Mouse (Mus musculus) kidney, postnatal 0 days (tissue): ENCODE measurements at regions not wholly inside any gene's neighbourhood (a gene's known extent, or its start where the extent isn't known, plus 50 kb on each side); places are given as distances from the start of the nearest gene placed in this dataset.

Source experiments
- ATAC-seq: fragments of 200-750 bp; cut with Nextera tagmentation; replicated peaks from 2 replicates; pipeline ENCODE4 v1.8.0; 2017; ENCODE audit warnings: low read depth, moderate number of reproducible peaks, moderate TSS enrichment, moderate library complexity; ENCODE audit not compliant: low FRiP score
- DNase-seq: peaks from one replicate; pipeline ENCODE4 v3.0.0-alpha.2; 2016; ENCODE audit warnings: low spot score
- H3K27ac ChIP-seq: fragments of 300-500 bp; sonication (generic); 2 replicates; pipeline ENCODE4 v1.5.1; 2014; ENCODE audit warnings: mild to moderate bottlenecking
- H3K27me3 ChIP-seq: fragments of 300-500 bp; sonication (generic); 2 replicates; pipeline ENCODE4 v1.6.1; 2014; ENCODE audit warnings: low read length, mixed read lengths; ENCODE audit not compliant: insufficient read depth
- H3K36me3 ChIP-seq: fragments of 300-500 bp; sonication (generic); 2 replicates; pipeline ENCODE4 v1.6.1; 2014; ENCODE audit warnings: low read length, mixed read lengths; ENCODE audit not compliant: insufficient read depth
- H3K4me1 ChIP-seq: fragments of 300-500 bp; sonication (generic); replicated peaks from 2 replicates; pipeline ENCODE4 v1.6.1; 2014; ENCODE audit warnings: antibody characterized with exemption, low read length, mixed read lengths; ENCODE audit not compliant: insufficient read depth
- H3K4me2 ChIP-seq: fragments of 300-500 bp; sonication (generic); 2 replicates; pipeline ENCODE4 v1.6.1; 2014; ENCODE audit warnings: mild to moderate bottlenecking, low read length, moderate library complexity, mixed read lengths
- H3K4me3 ChIP-seq: fragments of 300-500 bp; sonication (generic); replicated peaks from 2 replicates; pipeline ENCODE4 v1.5.1; 2014; ENCODE audit warnings: low read depth, low read length
- H3K9ac ChIP-seq: fragments of 300-500 bp; sonication (generic); 2 replicates; pipeline ENCODE4 v1.6.1; 2014; ENCODE audit warnings: low read depth, low read length
- H3K9me3 ChIP-seq: fragments of 300-500 bp; sonication (generic); replicated peaks from 2 replicates; pipeline ENCODE4 v1.6.1; 2016; ENCODE audit warnings: low read length, inconsistent platforms, mixed read lengths
- CTCF ChIP-seq: IDR thresholded peaks from 2 replicates; pipeline ENCODE4 v1.5.1; 2016; ENCODE audit warnings: antibody characterized with exemption, low read depth, mild to moderate bottlenecking, moderate library complexity
- WGBS: fragments of 180-500 bp; shearing (Covaris S2); extraction: QIAGEN DNeasy Blood & Tissue Kit; methylation state at CpG from one replicate; pipeline ENCODE4 v1.1.7; 2014; 5-methylcytosine and 5-hydroxymethylcytosine counted together

DNA sequence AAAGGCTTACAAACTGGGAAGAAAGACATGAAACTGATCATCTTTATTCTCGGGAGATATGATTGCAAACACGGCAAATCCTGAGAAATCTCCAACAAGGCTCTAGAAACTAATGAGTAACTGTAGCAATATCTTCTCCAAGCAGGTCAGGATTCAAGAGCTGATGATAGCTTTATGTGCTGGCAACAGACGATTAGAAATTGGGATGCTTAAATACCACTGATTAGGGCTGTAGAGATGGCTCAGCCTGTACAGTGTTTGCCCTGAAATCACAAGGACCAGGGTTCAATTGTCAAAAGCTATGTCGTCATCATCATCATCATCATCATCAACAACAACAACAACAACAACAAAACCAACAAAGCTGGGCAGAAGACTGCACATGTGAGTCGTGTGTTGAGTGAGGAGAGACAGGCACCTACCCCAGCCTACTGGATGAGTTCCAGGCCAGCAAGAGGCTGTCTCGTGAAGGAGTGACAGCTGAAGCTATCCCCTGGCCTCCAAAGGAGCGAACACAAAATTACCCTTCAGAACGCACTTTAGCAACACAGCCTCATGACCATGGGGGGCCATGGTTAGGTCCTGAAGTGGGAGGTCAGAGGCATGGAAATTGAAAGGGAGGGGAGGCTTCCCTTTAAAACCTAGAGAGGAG lies 225.0 kb downstream of the Tex36 start:
- Histone ChIP-seq H3K4me1 (no peaks in the 10 kb centered on the region), H3K4me2 (no peak overlapping the region), H3K9ac (no peak overlapping the region), H3K27ac (no peak overlapping the region), H3K4me3 (no peak overlapping the region), H3K27me3 (no peaks in the 10 kb centered on the region), H3K9me3 (no peaks in the 10 kb centered on the region), H3K36me3 (no peaks in the 10 kb centered on the region)
- no peak for ATAC-seq
- 59% methylated on average over 8 of the region's 8 CpGs for WGBS
- TF ChIP-seq CTCF, result no peak
- no peak for DNase-seq

- no peak for ATAC-seq
- Histone ChIP-seq H3K9me3 (no peaks in the 10 kb centered on the region), H3K4me3 (no peak overlapping the region), H3K27me3 (no peaks in the 10 kb centered on the region), H3K9ac (no peak overlapping the region), H3K4me2 (no peak overlapping the region), H3K27ac (no peak overlapping the region), H3K4me1 (no peaks in the 10 kb centered on the region), H3K36me3 (no peaks in the 10 kb centered on the region)
- WGBS, result 34% methylated on average over 2 of the region's 2 CpGs
- DNase-seq, result peak; percentile 27
- no peak for TF ChIP-seq CTCF
Observed at GRCm38 (mm10) chr7:133372695-133373094, 229.3 kb downstream of the Tex36 start.

- Histone ChIP-seq H3K9me3 (no peaks in the 10 kb centered on the region), H3K27ac (no peak overlapping the region), H3K4me1 (no peaks in the 10 kb centered on the region), H3K4me3 (no peak overlapping the region), H3K27me3 (no peaks in the 10 kb centered on the region), H3K36me3 (no peaks in the 10 kb centered on the region), H3K4me2 (no peak overlapping the region), H3K9ac (no peak overlapping the region)
- ATAC-seq (no peak), DNase-seq (no peak)
- 98% methylated on average over 5 of the region's 5 CpGs for WGBS
- TF ChIP-seq CTCF, result no peak
Observed at GRCm38 (mm10) chr7:133370542-133370941, 231.4 kb downstream of the Tex36 start.

GRCm38 (mm10) chr7:133364601-133365000 lies 237.4 kb downstream of the Tex36 start:
- no peak overlapping the region for H3K9ac ChIP-seq
- ATAC-seq (no peak), DNase-seq (no peak)
- H3K27me3 ChIP-seq, result no peaks in the 10 kb centered on the region
- H3K4me2 ChIP-seq, result no peak overlapping the region
- H3K27ac ChIP-seq, result no peak overlapping the region
- no peaks in the 10 kb centered on the region for H3K36me3 ChIP-seq
- H3K9me3 ChIP-seq, result no peaks in the 10 kb centered on the region
- 47% methylated on average over 4 of the region's 4 CpGs for WGBS
- no peak overlapping the region for H3K4me3 ChIP-seq
- no peak for TF ChIP-seq CTCF
- H3K4me1 ChIP-seq, result no peaks in the 10 kb centered on the region

DNA sequence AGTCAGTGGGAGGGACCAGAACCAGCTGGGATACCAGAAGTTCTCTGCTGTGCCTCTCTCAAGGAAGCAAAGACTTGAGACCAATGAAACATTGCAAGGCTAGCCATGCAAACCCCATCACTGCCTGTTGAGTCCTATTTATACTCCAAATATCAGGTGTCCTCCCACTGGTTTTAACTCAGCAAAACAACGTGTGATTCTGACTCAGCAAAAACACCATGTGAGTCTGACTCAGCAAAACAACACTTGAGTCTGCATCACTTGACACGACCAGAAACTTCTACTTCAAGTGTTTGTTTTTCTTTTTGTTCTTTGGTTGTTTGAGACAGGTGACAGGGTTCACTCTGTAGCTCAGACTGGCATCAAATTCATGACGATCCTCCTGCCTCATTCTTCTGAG lies 204.6 kb upstream of the Ctbp2 start:
- Histone ChIP-seq H3K9ac (no peak overlapping the region), H3K27ac (no peak overlapping the region), H3K9me3 (no peaks in the 10 kb centered on the region), H3K4me2 (no peak overlapping the region), H3K36me3 (no peaks in the 10 kb centered on the region), H3K27me3 (no peaks in the 10 kb centered on the region), H3K4me3 (no peak overlapping the region), H3K4me1 (no peaks in the 10 kb centered on the region)
- TF ChIP-seq CTCF, result no peak
- ATAC-seq (no peak), DNase-seq (no peak)
- 31% methylated on average over 3 of the region's 3 CpGs for WGBS

GRCm38 (mm10) chr7:133325548-133326190 lies 201.5 kb upstream of the Ctbp2 start:
- ATAC-seq (no peak), DNase-seq (no peak)
- Histone ChIP-seq H3K9me3 (no peaks in the 10 kb centered on the region), H3K4me3 (no peak overlapping the region), H3K27me3 (no peaks in the 10 kb centered on the region), H3K4me2 (no peak overlapping the region), H3K4me1 (no peaks in the 10 kb centered on the region), H3K27ac (no peak overlapping the region), H3K9ac (no peak overlapping the region), H3K36me3 (no peaks in the 10 kb centered on the region)
- no peak for TF ChIP-seq CTCF
- 65% methylated on average over 7 of the region's 7 CpGs for WGBS

DNA sequence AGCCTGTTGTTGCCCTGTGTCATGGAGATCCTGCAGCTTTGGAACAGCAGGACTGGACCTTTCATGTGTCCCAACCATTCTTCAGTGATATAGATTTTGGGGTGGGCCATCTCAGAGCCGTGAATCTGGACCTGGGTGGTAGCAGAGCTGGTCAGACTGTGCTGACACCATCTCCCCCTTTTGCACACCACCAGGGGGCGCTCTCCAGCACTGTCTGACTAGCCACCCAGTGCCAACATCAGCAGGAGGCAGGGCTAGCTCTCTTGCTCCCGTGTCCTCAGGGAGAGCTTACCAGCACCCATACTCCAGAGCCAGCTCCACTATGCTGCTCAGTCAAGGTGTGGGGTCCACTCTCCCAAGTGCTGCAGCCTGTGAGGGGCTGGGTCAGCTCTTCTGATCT lies 199.8 kb upstream of the Ctbp2 start:
- Histone ChIP-seq H3K9ac (no peak overlapping the region), H3K9me3 (no peaks in the 10 kb centered on the region), H3K4me1 (no peaks in the 10 kb centered on the region), H3K4me3 (no peak overlapping the region), H3K27me3 (no peaks in the 10 kb centered on the region), H3K27ac (no peak overlapping the region), H3K36me3 (no peaks in the 10 kb centered on the region), H3K4me2 (no peak overlapping the region)
- ATAC-seq, result no peak
- DNase-seq, result no peak
- WGBS, result 84% methylated on average over 3 of the region's 3 CpGs
- TF ChIP-seq CTCF, result 0 out of 2 replicates have a peak, but pooled peaks have one; percentile 10
